Mouse (Mus musculus) thymus, postnatal 0 days (tissue): Measurements from ENCODE around the gene Lif. TPM values are rescaled to one million over a fixed set of nuclear protein-coding genes. Genes with fewer than 3 reads are reported as not detected.

Experiments used
- DNase-seq: peaks from one replicate; pipeline ENCODE4 v3.0.0-alpha.2; 2015; ENCODE audit warnings: low spot score
- polyA plus RNA-seq: library from polyadenylated mRNA; unstranded; fragments of >200 nt; fragmentation: Nextera tagmentation; extraction: Ambion mirVana; gene quantifications from 2 replicates; pipeline ENCODE4 v1.2.1, GENCODE M21; 2015

The Lif gene
- polyA plus RNA-seq, 1 experiment from 2014 or later, result 0.65 TPM

DNA sequence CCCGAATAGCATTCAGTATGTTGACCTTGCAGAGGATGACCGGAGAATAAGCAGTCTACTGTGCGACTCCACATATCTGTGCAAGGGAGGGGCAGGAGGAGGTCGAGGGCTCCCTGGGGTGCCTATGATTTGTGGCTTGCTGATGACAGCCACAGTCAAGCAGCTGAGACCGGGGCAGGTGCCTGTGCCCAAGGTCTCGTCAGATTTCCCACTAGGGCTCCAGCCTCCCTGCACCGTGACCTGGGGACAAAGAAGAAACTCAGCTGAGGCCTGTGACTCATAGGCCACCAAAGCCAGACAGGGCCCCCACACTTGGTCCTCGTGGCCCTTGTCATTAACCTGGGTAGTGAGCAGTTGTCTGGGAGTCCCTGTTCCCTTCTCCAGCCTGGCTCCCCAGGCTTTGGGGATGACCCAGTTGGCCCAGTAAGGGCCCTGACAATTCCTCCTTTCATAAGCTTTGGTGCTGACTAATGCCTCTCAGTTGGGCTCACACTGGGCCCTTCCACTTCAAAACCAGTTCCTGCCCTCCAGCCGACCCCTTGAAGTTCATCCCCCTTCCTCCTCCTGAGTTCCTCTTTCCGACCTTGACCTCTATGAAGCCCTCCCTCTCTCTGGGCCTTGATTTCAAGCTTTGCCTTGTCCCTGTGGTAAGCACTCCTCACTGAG, 39.4 kb downstream of the Lif start:
- DNase-seq, result no peak

GRCm38 (mm10) chr11:4297753-4298152, 40.4 kb downstream of the Lif start:
- DNase-seq, result peak; percentile 24

DNA sequence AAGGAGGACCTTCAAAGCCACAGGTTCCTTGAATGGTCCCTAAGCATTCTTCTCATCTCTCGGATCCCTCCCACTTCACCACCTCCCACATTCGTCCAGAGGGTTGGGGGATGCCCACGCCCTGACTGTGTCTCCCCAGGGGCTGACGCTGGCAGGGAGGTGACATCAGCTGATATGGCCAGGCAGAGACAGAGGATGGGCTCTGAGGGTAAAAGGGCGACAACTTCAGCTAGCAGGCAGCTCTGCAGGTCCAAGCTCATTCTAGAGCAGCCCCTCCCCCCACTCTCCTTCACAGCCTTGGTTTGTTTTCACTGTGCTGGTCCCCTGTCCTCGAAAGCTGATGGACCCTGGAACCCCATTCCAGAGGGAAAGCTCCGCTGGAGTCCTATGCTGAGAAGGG, 41.3 kb downstream of the Lif start:
- no peak for DNase-seq

GRCm38 (mm10) chr11:4299191-4299590, 41.8 kb downstream of the Lif start:
- DNase-seq, result no peak

- DNase-seq, result no peak
These were observed 42.5 kb downstream of the Lif start for GRCm38 (mm10) chr11:4299735-4300474.

DNA sequence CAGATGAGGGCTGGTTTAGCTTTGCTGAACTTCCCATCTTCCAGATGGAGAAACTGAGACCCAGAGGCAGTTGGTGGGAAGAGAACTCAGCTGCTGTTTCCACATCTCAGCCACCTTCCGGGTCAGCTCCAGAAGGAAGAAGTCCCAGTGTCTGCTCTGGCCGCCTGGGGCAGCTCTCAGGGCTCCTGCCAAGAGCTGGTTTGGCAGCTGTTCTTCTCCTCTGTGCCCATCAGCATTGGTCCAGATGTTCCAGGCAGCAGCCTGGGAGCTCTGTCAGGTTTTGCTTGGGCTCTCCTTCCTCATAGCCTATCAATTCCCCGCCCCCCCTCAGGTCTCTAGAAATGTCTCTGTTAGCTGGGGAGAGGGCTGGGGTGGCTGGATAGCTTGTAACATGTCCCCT, 43.3 kb downstream of the Lif start:
- no peak for DNase-seq

- DNase-seq, result no peak
These were observed 45.1 kb downstream of the Lif start for GRCm38 (mm10) chr11:4302363-4302913.

DNA sequence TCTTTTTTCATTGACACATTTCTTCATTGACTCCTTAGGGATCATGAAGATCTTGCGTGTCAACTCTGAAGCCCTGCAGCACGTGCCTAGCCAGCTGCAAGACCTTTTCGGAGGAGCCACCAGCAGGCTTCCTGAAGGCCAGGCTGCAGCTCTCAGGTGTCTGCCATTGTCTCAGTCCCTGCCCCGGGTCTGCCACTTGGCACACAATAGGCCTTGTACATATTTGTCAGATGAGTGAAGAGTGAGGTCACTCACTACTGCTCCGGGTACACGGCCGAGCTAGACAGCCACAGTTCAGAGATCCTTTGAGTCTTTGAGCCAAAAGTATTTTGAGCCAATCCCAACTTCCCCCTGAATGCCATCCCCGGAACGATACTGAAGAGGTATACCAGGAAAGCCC, 45.7 kb downstream of the Lif start:
- DNase-seq, result no peak

DNA sequence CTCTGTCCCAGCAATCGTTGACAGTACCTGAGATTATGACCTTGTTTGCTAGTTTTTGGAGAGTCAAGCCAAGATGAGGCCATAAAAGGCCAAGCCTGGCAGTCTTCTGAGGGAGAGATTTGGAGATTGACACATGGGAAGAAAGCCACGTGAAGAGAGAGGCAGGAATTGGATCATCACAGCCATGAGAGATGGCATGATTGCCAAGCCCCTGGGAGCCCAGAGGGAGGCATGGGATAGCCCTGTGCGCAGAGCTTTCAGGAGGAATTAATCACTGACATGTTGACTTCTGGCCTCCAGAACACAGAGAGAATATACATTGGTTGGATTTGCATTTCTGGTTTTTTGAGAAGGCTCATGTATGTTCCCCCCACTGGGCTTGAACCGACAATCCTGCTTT, 46.8 kb downstream of the Lif start:
- DNase-seq, result no peak

DNA sequence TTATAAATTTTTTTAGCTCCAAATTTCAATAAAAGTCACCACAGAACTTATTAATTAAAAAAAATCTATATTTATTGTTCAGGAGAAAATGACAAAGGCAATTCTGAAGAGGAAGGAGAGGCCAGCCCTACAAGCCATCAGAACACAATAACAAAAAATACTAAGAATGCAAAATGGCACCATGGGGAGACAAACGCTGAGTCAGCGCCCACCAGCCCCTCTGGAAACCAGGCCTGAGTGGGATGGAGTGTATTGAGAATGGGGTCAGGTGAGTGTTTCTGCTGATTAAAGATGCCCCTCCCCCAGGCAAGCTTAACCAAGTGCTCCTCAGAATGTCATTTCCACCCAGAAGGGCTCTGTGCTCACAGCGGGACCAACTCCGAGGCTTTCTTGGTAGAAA, 47.7 kb downstream of the Lif start:
- DNase-seq, result no peak

DNA sequence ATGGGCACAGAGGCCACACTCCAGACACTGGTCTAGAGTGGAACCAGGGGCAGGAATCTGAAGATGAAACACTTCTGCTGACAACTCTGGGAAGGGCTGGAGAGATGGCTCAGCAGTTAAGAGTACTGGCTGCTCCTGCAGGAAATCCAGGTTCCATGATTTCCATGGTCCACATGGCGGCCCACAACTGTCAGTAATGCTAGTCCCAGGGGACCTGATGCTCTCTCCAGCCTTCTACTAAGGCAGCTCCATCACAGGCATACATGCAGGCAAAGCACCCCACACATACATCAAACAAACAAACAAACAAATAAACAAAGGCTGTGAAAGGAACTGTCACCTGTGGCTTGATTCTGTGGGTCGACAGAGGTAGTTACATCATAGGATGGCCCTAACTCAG, 48.7 kb downstream of the Lif start:
- DNase-seq, result no peak

DNA sequence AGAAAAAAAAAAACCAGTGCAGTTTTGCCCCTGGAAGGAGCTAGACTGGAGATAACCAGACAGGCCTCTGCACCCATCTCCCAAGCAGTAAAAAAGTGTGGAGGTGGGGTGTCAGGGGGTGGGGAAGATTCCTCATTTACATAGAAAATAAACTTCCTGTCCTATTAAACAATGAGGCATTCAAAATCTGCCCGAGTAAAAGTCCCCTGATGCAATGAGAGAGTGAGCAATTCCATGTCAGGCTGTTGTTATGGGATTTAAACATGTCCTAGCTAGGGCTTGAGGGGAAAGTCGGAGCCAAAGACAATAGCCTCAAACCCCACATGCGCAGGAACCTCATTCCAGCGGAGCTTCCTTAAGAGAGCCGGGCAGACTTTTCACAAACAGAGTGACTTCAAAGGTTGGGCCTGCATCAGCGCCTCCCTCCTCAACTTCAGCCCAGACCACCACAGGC, 50.7 kb downstream of the Lif start:
- no peak for DNase-seq

DNA sequence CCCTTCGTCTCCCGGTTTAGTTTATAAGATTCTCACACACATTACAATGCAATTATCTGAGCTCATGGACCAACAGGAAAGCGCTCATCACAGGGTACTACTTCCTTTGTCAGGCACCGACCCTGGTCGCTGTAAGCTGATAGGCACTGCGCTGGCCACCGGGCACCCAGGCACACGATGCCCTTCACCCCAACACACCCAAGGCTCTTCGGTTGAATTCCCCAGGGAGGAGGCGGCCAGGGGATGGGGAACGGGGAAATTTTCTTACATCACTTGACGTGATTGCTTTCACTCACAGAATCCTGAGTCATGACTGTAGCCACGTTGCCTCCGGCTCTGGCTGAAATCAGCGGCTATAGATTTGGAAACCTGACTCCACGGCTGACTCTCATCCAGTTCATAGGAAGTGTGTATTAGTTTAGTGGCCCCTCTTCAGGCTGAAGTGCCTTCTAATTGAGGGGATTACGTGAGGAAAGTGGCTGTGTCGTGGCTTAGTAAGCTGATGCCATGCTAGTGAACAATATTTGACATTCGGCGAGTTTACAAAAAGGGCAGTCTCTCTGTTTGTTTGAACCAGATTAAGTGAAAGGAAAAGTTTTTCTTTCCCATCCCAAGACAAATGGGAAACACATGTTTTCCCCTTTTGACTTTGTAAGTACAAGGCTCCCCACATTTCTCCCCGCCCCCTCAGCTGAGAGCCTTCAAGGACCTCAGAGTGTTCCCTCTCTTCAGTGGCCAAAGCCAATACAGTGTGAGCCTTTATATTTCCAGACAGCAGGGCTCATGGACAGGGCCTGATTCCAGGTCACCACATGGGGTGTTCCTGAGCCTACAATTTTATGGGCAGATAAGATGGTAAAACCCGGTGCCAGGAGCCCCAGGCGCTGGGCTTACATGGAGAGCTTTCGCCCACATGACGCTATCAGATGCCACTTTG, 51.4 kb downstream of the Lif start:
- no peak for DNase-seq

DNA sequence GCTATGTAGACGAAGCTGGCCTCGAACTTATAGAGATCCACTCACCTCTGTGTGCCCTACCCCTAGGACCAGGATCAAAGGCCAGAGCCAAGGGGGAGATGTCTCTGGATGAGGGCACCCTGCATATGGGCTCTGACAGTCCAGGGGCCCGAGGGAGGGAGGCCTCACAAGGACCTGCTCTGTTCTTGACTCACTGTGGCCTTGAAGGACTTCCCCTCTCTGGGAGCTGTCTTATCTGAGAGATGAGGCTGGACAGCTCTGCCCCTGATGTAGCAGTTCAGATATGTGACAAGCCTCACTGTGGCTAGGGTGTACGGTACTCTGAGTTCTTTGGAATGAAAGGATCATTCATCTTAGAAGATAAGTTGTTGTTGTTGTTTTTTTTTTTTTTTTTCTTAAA, 52.3 kb downstream of the Lif start:
- no peak for DNase-seq

GRCm38 (mm10) chr11:4310324-4310723, 53.0 kb downstream of the Lif start:
- DNase-seq, result no peak

- no peak for DNase-seq
These were observed 54.8 kb downstream of the Lif start for GRCm38 (mm10) chr11:4312180-4312579.

DNA sequence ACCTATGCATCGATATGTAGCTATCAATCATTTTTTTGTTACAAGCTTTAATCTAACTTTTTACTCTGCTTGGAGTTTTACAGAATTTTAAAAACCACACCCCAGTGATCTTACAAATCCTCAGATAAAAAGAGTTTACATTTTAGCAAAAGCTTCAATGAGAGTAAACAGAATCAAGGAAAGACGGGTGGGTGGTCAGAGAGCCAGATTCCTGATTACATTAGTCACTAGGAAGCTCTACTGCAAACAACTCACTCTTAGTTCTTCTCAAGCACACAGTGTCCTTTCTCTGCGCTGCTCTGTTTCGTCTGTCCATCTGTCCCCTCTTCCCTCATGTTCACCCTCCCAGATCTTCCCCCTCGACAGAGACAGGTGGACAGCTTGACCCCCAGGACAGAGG, 59.9 kb downstream of the Lif start:
- DNase-seq, result no peak

GRCm38 (mm10) chr11:4318011-4318410, 60.7 kb downstream of the Lif start:
- DNase-seq, result no peak

GRCm38 (mm10) chr11:4319212-4319955, 62.0 kb downstream of the Lif start:
- no peak for DNase-seq

- no peak for DNase-seq
These were observed 63.5 kb downstream of the Lif start for GRCm38 (mm10) chr11:4320876-4321275.
